Mouse (Mus musculus): ENCODE measurements around the gene Gm10382. TPM values are rescaled to one million over a fixed set of nuclear protein-coding genes. Genes with fewer than 3 reads are reported as not detected.
"Not testable (repeated sequence)": the region's sequence is repeated elsewhere in the genome, so short reads cannot be mapped to it uniquely, and the experiment has no call there.

Gene Gm10382
- polyA plus RNA-seq, 1 experiment from 2014 or later: 1.1 TPM

GRCm38 (mm10) chr5:125404536-125404902, 15.4 kb downstream of the Gm10382 start:
- H3K4me3 ChIP-seq: peak overlapping the region; percentile 58
- ATAC-seq (ENCODE audit: low FRiP score, low read depth): no peak
- H3K36me3 ChIP-seq: no peaks in the 10 kb centered on the region
- peak overlapping the region; percentile 60 for H3K27ac ChIP-seq
- no peaks in the 10 kb centered on the region for H3K27me3 ChIP-seq (replicated peaks)
- WGBS: 2% methylated on average over 7 of the region's 7 CpGs
- peaks cover 16% of the 10 kb centered on the region for H3K4me1 ChIP-seq
- peak overlapping the region; percentile 78 for H3K4me2 ChIP-seq (replicated peaks)
- peak overlapping the region; percentile 41; the same call in 1 of the 2 replicates for H3K9ac ChIP-seq
- H3K9me3 ChIP-seq: no peaks in the 10 kb centered on the region

- peak overlapping the region; percentile 58 for H3K4me3 ChIP-seq
- peak overlapping the region; percentile 60 for H3K27ac ChIP-seq
- H3K4me2 ChIP-seq (replicated peaks): peak overlapping the region; percentile 78
- peak overlapping the region; percentile 41 for H3K9ac ChIP-seq
- no peaks in the 10 kb centered on the region for H3K36me3 ChIP-seq
- ATAC-seq (ENCODE audit: low FRiP score, low read depth): 0 out of 2 replicates have a peak, but pooled peaks have one; percentile 29
- peaks cover 21% of the 10 kb centered on the region for H3K4me1 ChIP-seq
- no peaks in the 10 kb centered on the region for H3K9me3 ChIP-seq
- no peaks in the 10 kb centered on the region for H3K27me3 ChIP-seq (replicated peaks)
- under 1% methylated on average over 28 of the region's 28 CpGs for WGBS
Measured at GRCm38 (mm10) chr5:125404903-125405545, 15.9 kb downstream of the Gm10382 start.

GRCm38 (mm10) chr5:125405546-125406248, 16.6 kb downstream of the Gm10382 start:
- H3K4me3 ChIP-seq: peak overlapping the region; percentile 58
- peak overlapping the region; percentile 70 for H3K9ac ChIP-seq
- no peaks in the 10 kb centered on the region for H3K36me3 ChIP-seq
- ATAC-seq (ENCODE audit: low FRiP score, low read depth): peak; percentile 65
- peaks cover 21% of the 10 kb centered on the region for H3K4me1 ChIP-seq
- under 1% methylated on average over 31 of the region's 31 CpGs for WGBS
- H3K4me2 ChIP-seq (replicated peaks): peak overlapping the region; percentile 78
- H3K27ac ChIP-seq: 0 out of 2 replicates have a peak overlapping the region, but pooled peaks have one; percentile 80
- no peaks in the 10 kb centered on the region for H3K27me3 ChIP-seq (replicated peaks)
- H3K9me3 ChIP-seq: no peaks in the 10 kb centered on the region

- no peaks in the 10 kb centered on the region for H3K9me3 ChIP-seq
- 3% methylated on average over 20 of the region's 20 CpGs for WGBS
- H3K27me3 ChIP-seq (replicated peaks): no peaks in the 10 kb centered on the region
- peak overlapping the region; percentile 70 for H3K9ac ChIP-seq
- peak overlapping the region; percentile 58 for H3K4me3 ChIP-seq
- H3K4me1 ChIP-seq: peaks cover 21% of the 10 kb centered on the region
- H3K27ac ChIP-seq: peak overlapping the region; percentile 80
- ATAC-seq (ENCODE audit: low FRiP score, low read depth): no peak
- H3K4me2 ChIP-seq (replicated peaks): peak overlapping the region; percentile 78
- no peaks in the 10 kb centered on the region for H3K36me3 ChIP-seq
Measured at GRCm38 (mm10) chr5:125406322-125407016, 17.3 kb downstream of the Gm10382 start.

- Histone ChIP-seq H3K27ac (no peak overlapping the region), H3K4me3 (peak overlapping the region; percentile 58), H3K9me3 (no peaks in the 10 kb centered on the region), H3K27me3 (replicated peaks) (no peaks in the 10 kb centered on the region), H3K4me1 (peaks cover 21% of the 10 kb centered on the region), H3K36me3 (no peaks in the 10 kb centered on the region), H3K4me2 (replicated peaks) (peak overlapping the region; percentile 78), H3K9ac (peak overlapping the region; percentile 70)
- no peak for ATAC-seq (ENCODE audit: low FRiP score, low read depth)
- WGBS: 62% methylated on average over 13 of the region's 13 CpGs
Measured at GRCm38 (mm10) chr5:125407020-125407830, 18.1 kb downstream of the Gm10382 start.

GRCm38 (mm10) chr5:125407910-125408575, 18.9 kb downstream of the Gm10382 start:
- Histone ChIP-seq H3K36me3 (0 out of 2 replicates have a peak, but pooled peaks cover 2% of the 10 kb centered on the region), H3K4me2 (replicated peaks) (no peak overlapping the region), H3K9ac (no peak overlapping the region), H3K27me3 (replicated peaks) (no peaks in the 10 kb centered on the region), H3K9me3 (no peaks in the 10 kb centered on the region), H3K4me3 (no peak overlapping the region; the same call in 1 of the 2 replicates), H3K27ac (no peak overlapping the region), H3K4me1 (peaks cover 21% of the 10 kb centered on the region)
- WGBS: 70% methylated on average over 14 of the region's 14 CpGs
- no peak for ATAC-seq (ENCODE audit: low FRiP score, low read depth)

- Histone ChIP-seq H3K27ac (no peak overlapping the region), H3K9me3 (no peaks in the 10 kb centered on the region), H3K36me3 (peaks cover 10% of the 10 kb centered on the region), H3K4me1 (peaks cover 19% of the 10 kb centered on the region), H3K27me3 (replicated peaks) (no peaks in the 10 kb centered on the region), H3K4me3 (no peak overlapping the region), H3K9ac (no peak overlapping the region), H3K4me2 (replicated peaks) (peak overlapping the region; percentile 41; the same call in 1 of the 2 replicates)
- peak; percentile 42; the same call in 1 of the 2 replicates for ATAC-seq (ENCODE audit: low FRiP score, low read depth)
- under 1% methylated on average over 13 of the region's 13 CpGs for WGBS
Measured at GRCm38 (mm10) chr5:125408842-125409241, 19.7 kb downstream of the Gm10382 start.

GRCm38 (mm10) chr5:125409348-125410090, 20.4 kb downstream of the Gm10382 start:
- no peak for ATAC-seq (ENCODE audit: low FRiP score, low read depth)
- 7% methylated on average over 20 of the region's 20 CpGs for WGBS
- no peak overlapping the region for H3K9ac ChIP-seq

GRCm38 (mm10) chr5:125411972-125412530, 22.9 kb downstream of the Gm10382 start:
- Histone ChIP-seq H3K9me3 (no peaks in the 10 kb centered on the region), H3K36me3 (peaks cover 40% of the 10 kb centered on the region), H3K4me1 (peaks cover 11% of the 10 kb centered on the region), H3K27ac (no peak overlapping the region), H3K27me3 (replicated peaks) (no peaks in the 10 kb centered on the region), H3K4me3 (no peak overlapping the region), H3K4me2 (replicated peaks) (no peak overlapping the region), H3K9ac (no peak overlapping the region)
- 71% methylated on average over 5 of the region's 5 CpGs for WGBS
- ATAC-seq (ENCODE audit: low FRiP score, low read depth): no peak

More at GRCm38 (mm10) chr5:125409348-125410090, 20.4 kb downstream of the Gm10382 start:
- no peaks in the 10 kb centered on the region for H3K27me3 ChIP-seq (replicated peaks)
- H3K4me3 ChIP-seq: no peak overlapping the region
- H3K27ac ChIP-seq: no peak overlapping the region
- H3K4me2 ChIP-seq (replicated peaks): peak overlapping the region; percentile 41
- peaks cover 15% of the 10 kb centered on the region for H3K36me3 ChIP-seq
- peaks cover 18% of the 10 kb centered on the region for H3K4me1 ChIP-seq
- H3K9me3 ChIP-seq: no peaks in the 10 kb centered on the region

- H3K4me1 ChIP-seq; H3K4me2 ChIP-seq (replicated peaks); H3K27me3 ChIP-seq (replicated peaks); H3K9ac ChIP-seq; H3K27ac ChIP-seq; H3K4me3 ChIP-seq; ATAC-seq (ENCODE audit: low FRiP score, low read depth); H3K9me3 ChIP-seq: not testable (repeated sequence)
- peaks cover 45% of the 10 kb centered on the region for H3K36me3 ChIP-seq
- WGBS: 92% methylated on average over 8 of the region's 8 CpGs
Measured at GRCm38 (mm10) chr5:125412536-125412935, 23.4 kb downstream of the Gm10382 start.

Data from neural tube, embryonic 12.5 days (tissue).